Mouse (Mus musculus): ENCODE measurements at regions not wholly inside any gene's neighbourhood (a gene's known extent, or its start where the extent isn't known, plus 50 kb on each side); places are given as distances from the start of the nearest gene placed in this dataset.

DNA sequence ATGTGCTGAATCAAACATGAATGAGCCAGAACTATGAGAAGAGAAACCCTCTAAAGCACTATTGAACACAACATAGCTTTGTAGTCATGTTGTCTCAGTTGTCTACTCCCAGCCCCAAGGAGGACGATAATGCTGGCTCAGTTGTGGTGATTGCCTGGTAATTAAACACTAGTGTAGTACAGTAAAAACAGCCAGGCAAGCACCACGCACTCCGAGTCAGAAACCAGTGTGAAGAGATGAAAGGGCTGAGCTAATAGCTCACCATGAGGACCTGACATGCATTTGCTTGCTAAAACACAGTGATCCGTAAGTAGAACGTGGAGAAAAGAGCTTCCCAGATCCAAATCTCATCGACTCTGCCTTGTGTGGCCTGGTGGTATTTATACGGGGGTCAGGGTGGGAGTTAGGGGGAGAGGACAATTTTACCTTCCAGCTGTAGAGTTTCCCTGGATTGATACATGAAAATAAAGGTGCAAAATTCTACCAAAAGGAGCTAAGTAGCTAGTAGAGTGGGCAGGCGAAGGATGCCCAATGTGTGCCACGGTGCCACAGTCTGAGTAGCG lies 80.0 kb upstream of the Otx2 start:
- DNase-seq, result no peak

DNA sequence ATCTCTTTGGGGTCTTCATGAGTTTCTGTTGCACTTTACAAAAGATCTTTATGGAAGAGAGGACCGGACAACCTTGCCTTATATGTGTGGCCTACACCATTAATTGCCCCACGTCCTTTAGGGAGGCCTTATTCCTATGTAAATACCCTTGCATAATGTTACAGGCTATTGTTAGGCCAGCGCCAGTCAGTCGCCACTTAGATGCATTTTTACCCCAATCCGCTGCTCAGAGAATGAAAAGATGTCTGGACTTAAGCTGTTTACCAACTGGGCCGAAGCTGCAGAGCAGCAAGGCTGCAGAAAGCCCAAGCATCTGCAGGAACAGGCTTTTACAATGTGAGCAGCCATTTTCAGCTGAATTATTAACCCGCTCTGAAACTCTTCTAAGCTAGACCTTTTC lies 79.5 kb upstream of the Otx2 start:
- DNase-seq, result no peak

DNA sequence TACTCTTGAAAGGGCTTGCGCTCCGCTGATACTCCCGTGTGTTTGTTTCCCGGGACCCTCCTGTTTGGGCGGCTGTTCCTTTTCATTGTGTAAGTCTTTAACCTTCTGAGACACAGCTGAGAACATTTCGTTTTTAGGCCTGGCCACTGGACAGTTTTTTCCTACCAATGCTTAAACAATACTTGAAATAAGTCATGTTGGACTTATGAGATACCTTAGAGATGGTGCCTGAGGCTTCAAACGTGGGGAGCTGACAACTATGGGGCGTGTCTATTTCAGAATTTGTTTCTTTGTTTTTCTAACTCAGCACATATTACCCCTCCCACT lies 78.9 kb upstream of the Otx2 start:
- DNase-seq, result no peak

DNA sequence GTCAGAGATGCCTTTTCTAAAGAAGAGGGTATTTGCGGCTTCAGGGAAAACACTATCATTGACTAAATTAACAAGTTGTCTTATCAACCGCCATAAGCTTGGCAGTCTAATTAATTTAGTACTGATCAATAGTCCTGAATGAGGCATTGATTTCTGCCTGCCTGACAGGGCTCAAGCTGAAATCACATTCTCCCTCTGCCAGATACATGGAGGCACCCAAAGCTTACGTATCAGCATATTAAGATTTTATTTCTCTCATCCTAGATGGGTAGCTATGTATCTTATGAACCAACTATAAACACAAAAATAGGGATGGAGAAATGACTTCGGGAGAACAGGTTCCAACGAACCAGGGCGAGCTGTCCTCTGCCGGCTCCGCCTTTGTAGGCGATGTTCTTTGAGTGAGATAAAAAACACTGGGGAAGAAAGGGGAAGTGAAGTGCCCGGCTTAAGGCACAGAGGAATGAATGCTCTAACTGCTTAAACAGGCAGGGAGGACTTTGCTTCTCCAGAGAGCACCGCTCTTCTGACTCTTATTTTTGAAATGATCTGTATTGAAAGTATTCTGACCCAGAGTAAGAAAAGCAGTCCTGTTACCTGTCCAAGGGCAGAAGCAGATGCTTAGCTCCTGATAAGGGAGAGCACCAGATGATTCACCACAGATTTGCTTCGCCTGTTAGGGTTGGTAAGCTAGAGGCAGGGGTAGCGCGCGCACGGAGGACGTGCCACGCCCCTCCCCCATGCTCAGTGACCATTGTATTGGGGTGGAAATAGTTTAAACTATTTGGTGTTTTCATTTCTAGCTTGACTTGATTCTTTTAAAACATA lies 78.3 kb upstream of the Otx2 start:
- DNase-seq, result no peak

DNA sequence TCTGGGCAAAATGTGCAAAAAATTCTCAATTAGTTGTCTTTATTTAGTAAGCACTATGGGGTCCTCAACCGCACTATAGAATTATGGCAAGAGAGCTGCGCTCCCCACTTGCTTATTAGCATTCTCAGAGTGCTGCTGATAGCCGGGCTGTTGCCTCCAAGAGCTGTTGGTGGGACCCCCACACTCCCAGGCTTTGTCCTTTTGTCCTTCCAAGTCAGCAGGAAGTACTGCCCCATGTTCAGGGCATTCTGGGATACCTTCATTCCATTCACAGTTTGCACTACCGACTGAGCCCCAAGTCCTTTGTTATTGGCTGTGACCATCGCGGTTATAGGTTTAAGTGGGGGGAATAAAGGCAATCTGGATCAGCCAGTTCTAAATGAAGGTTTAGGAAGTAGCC lies 77.4 kb upstream of the Otx2 start:
- DNase-seq, result no peak

DNA sequence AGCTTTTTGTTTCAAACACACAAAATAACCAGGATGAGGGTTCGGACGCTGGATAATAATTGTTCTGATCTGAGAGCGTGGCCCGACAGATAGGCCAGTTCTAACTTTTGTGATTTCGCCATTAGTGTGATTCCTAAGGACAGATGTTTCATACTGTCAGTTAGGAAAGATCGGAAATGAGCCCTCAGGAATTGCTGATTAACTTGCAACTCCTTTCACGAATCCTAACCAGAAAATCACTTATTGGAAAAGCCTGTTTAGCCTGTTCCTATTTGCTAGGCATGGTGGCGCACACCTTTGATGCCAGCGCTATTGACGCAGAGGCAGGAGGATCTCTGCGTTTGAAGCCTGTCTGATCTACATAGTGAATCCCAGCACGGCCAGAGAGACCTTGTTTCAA lies 75.4 kb upstream of the Otx2 start:
- DNase-seq, result no peak

DNA sequence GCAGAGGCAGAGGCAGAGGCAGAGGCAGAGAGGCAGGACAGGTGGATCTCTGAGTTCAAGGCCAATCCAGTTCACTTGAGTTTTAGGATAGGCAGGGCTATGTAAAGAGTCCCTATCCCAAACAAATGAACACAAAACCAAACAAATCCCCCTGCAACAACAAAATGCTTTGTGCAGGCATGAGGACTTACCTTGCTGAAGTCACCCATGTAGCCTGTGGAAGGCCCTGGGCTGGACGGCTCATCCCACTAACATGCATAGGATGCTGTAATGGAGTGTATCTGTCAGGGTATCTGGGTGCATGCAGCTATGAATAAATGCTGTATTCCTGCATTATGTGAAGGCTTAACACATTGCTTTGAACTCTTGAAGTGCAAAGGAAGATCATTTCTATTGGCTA lies 74.3 kb upstream of the Otx2 start:
- DNase-seq, result no peak

DNA sequence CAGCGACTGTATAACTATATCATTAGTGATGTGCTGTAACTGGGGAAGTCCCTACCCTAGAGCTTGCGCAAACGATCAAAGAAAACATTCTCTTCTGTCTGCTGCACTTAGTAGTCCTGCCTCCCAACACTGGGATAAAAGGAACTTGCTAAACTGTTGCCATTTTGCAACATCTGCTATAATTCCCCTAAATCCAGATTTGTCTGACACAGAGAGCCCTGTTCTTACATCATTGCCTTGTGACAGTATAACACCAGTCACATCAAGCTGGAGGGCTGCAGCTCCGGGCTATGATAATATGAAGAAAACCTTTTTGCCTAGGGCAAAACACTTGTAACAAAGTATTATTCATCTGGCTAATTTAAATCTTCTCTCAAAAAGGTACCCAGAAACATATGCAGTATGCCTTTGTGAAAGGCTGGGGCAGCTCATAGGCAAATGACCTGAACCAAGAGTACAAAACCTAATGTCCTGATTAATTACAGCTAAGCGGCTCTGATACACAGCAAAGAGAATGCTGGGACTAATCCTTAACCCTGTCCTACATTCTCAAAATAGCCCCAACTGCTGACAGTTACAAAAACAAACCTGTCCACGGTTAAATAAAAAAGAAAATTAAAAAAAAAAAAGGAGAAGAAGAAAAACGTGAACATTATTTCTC lies 67.5 kb upstream of the Otx2 start:
- no peak for DNase-seq

DNA sequence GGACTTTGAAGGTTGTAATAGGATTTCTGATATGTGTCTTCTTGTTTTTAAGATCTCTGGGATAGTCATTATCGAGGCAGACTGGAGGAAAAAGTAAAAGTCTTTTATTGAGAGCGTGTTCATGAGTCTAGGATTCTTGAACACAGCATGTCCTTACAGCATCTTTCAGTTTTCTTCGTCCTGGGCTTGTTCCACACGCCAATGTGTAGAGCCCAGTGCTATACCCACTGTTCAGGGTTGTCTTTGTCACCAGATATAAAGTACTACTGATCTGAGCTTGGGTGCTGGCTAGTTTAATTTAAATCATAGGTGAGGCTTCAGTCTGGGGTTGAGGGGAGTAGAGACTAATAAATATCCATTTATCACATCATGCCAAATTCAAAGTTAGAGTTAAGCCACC lies 65.5 kb upstream of the Otx2 start:
- DNase-seq, result no peak

DNA sequence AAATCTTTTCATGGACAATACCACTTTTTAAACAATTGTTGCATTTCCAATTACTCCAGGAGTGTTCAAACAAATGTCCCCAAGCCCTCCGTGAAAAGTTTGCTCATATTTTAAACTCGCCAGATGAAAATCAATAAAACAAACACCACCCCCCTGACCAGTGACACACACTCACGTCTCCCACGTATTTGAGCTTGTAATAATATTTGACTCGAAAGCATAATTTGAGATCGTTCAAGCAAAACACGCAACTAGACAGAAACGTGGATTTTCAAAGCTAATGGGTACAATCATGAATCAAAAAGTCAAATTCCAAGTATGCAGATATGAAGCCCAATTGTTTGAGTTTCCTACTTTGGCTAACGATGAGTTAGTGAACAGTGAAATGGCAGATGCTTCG lies 65.0 kb upstream of the Otx2 start:
- no peak for DNase-seq

DNA sequence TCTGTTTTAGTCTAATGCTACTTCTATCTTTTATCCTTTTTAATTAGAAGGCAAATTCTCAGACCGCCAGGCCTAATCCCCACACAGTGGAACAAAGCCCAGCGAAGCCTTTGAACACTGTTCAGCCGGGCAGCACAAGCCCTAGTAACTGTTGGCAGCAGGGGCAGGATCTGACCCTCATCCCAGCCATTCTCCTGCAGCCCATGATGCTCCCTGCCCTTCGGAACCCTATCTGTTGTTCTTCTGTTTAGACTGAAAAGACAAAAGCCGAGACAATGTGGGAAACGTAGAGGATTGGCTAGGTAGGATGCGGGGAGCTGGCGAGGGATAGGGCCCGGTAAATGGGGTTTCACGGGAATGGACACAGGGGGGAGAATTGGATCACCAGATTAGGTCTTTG lies 64.6 kb upstream of the Otx2 start:
- DNase-seq, result no peak

DNA sequence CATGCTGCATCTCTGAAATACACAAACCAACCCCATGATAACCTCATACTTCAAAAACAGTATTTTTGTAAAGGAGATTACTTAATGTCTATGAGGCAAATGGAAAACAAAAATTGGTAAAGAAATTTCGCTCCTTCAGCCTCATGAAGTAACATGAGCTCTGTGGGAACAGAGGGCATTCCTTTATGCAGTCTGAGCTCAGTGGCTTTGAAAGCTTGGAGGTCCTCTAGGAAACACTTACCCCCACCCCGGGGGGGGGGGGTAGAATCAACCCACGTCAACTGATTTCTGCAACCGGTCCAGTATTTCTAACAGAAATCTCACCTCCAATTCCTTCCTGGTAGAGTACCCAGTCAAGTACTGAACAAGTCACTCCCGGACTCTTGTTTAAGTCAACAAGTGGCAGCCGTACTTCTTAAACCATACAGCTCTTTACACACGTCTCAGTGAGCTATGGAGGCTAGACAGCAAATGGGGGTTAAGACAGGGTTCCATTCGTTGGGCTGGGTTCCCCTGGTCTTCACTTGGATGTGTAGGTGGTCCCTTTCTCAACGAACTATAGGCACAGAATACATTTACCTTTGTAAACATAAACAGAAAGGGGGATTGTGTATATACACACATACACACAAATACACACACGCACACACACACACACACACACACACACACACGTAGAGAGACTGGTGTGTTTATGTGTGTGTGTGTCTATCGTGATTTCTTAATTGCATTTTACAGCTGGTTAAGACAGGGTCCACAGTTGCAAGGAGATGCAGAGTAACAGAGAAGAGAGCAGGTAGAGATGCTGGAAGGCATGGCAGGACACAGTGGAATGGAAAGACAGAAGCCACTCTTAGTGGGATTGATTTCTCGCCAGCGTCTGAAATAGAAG lies 63.6 kb upstream of the Otx2 start:
- no peak for DNase-seq

DNA sequence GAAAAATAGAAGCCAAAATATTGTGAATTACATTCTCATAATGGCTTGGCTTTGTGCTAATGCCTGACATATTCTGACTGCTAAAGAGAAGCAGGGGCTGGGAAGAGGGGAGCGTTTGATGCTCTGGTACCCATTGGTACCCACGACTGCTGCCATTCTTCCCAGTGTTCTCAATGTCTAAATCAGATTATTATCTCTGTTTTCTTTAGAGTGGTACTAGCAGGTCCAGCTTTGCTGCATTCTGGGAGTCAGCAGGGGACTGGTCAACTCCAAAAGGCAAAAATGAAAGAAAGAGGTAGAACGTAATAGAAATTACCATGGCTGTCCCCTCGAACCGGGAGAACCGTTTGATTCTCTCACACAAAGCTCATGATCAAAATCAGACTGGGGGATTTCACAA lies 62.6 kb upstream of the Otx2 start:
- DNase-seq, result no peak

DNA sequence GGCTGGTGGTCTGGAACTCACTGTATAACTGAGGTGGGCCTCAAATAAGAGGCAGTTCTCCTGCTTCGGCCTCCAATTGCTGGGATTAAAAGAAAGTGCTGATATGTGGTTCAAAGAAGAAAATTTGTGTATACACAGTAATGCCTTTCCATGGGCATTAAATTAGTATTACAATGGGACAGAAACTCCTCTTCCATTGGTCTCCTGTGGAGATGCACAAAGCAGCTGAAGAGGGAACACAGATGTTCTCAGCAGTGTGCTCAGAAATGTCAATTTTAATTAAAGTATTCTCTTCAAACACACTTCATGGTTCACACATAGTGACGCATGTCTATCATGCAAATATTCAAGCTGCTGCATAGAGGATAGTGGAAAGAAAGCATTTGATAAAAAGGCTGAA lies 56.4 kb upstream of the Otx2 start:
- no peak for DNase-seq

Data from adrenal gland, postnatal 25 days (tissue).